Mouse (Mus musculus): ENCODE results near the gene Prpf38a.

DNA sequence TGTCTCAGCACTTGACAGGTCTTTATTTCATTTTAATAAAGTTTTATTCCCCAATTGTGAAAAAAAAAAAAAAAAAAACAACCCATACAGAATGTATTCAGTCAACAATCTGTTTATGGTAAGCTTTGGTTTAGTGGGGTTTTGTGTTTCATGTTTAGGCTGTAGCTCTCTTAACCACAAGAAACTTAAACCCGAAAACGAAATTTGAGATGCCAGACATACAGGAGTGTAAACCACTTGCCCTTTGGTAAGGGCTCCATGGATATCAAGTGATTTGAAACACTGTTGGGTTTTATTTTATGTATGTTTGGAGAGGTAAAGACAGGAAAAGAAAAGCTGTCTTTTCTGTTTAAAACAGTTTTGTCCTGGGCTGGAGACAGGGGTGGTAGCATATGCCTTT, 39.4 kb downstream of the Prpf38a start:
- TF ChIP-seq TAL1 (IDR thresholded peaks at IDR 0.05; ENCODE audit: low read length) (no peak), GATA1 (IDR thresholded peaks at IDR 0.05; ENCODE audit: low read length) (no peak)
